Mouse (Mus musculus) ovary, adult 18-20 months (tissue): Measurements from ENCODE around the gene Vmn1r69.

Experiments used
- DNase-seq: peaks from one replicate; pipeline ENCODE4 v3.0.0; 2022; ENCODE audit warnings: low spot score, mixed read lengths

The Vmn1r69 gene

GRCm38 (mm10) chr7:10613559-10613958 is at the start of gene Vmn1r69:
Vmn1r69 (minus strand) TSS chr7:10613659.
- no peak for DNase-seq

- no peak for DNase-seq
These were observed 17.8 kb upstream of the Vmn1r69 start, which contains the start of gene Vmn1r70 for GRCm38 (mm10) chr7:10631232-10631631. Vmn1r70 (plus strand) TSS chr7:10631532.

GRCm38 (mm10) chr7:10558385-10558784 is 55.1 kb downstream of the Vmn1r69 start, which contains the start of gene Vmn1r68:
Vmn1r68 (minus strand) TSS chr7:10558485.
- no peak for DNase-seq
